Mouse (Mus musculus) frontal cortex, postnatal 25 days (tissue): ENCODE results near the gene F830045P16Rik.
"Not testable (repeated sequence)": the region's sequence is repeated elsewhere in the genome, so short reads cannot be mapped to it uniquely, and the experiment has no call there.

Experiments
- DNase-seq, 2 experiments: peaks; one replicate each; pipeline ENCODE4 v3.0.0; 2022; ENCODE audit warnings: low spot score in 2 of 2

Gene F830045P16Rik

DNA sequence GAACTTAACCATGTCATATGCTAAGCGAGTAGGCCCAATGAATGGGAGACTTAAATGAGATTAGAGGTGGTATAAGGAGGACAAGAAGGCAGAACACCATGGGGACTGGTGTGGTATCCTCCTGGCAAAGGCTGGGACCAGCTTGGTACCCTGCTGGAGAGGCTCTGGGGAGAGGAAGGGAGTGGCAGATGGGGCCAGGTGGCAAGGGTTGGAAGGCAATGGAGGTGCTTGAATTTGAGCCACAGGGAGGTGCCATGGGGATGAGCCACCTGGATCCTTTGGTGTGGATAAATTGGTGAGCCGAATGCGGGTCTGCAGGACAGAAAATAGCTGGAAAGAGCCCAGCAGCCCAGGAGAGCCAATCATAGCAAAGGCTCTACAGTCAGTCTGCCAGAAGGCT lies 8.5 kb upstream of the F830045P16Rik start:
- DNase-seq, result no peak

DNA sequence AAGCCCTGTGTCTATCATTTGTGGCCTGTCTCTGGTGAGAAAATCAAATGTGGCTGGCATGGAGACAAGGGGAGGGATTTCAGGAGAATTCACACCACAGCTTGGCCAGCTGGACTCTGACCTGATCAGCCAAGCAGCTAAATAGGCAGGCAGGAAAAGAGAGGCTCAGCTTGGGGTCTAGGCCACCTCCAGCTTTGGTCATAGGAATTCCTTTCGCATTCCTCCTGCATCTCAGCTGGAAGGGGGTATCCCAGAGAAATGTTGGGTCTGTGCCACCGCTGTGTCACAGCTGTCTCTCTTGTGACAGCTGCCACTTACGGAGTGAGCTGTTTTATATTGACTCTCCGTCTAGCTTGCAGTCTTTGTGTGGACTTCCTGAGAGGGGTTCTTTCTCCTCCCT lies 8.0 kb upstream of the F830045P16Rik start:
- no peak for DNase-seq

DNA sequence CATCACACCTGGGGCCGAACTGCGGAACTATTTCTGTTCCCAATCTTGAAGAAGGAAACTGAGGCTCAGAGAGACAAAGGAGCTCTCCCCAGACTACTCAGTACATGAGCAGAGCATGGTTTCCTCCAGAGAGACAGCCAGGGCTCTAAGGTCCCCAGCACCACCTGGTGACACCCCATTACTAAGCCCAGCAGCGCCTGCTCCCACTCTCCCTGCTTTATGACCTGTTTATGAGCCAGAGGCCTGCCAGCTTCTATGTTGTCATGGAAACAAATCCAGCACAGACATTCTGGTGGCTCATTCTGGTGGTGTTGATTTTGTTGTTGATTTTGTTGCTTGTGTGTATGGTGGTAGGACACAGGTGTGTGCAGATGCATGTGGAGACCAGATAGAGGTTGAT lies 3.6 kb upstream of the F830045P16Rik start:
- no peak for DNase-seq

DNA sequence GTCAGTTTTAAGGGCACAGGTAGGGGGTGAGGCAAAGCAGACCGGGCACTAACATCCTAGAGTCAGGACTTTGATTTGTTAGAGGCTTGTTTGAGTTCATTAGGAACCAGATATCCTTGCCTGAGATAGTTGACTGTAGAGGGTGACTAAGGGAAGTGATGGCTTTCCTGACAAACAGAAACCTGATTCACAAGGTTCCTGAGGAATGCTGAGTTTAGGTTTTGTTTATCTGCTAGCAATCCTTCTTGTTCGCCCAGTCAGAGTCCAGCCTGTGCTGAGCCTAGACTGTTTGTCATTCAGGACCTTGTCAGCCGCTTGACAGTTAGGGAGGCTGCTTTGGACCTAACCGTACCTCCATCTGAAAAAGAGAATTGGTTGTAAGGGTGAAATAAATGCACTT lies 2.8 kb upstream of the F830045P16Rik start:
- no peak for DNase-seq

DNA sequence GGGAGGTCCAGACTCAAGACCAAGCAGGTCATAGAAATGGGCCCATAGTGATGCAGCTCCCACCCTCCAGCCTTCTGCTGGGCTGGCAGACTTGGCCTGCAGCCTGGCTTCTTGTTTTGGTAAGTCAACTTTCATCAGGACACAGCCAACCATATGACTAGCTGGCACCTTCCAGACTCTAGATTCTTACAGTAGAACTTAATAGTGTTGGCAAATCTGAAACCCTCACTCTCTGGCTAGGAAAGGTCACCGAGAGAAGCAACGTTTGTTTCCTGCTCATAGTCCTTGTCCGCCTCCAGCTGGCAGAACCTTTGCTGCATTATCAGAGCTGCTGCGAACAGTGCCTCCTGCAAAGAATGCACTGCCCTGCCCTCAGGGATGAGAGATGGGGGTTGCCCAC lies 1.5 kb upstream of the F830045P16Rik start:
- no peak for DNase-seq

DNA sequence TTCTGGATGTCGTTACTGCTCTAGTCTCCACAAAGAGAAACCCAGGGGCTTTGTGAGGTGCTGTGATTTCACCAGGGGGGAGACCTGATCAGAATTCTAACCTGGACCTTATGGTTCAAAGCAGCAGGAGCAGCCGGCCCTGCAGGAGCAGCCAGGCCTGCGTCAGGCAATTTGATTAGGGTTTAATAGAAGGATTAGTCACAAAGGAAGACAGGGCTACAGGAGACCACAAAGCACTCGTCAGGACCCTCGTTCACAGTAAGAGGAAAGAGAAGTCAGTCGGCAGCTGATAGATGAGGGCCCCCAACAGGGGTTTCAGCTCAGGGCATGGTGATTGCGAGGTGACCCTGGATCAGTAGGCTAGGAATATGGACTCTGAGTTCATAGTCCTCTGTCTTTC lies 958 bp upstream of the F830045P16Rik start:
- no peak for DNase-seq

DNA sequence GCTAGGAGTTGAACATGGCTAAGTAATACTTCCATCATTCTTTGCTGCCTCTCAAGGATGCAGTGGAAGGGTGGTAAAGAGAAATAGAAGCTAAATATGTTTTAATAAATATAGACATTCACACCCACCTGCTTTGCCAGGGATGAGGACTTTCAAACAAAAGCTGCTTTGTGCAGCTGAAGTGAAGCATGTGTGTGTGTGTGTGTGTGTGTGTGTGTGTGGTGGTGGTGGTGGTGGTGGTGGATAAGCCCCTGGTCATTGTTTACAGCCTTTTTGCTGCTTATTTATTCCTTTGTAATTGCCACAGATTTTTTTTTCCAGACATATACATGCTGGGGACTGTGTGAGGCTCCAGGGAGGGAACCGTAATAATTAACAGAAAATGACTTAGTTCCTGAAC lies 524 bp upstream of the F830045P16Rik start:
- DNase-seq, result no peak

DNA sequence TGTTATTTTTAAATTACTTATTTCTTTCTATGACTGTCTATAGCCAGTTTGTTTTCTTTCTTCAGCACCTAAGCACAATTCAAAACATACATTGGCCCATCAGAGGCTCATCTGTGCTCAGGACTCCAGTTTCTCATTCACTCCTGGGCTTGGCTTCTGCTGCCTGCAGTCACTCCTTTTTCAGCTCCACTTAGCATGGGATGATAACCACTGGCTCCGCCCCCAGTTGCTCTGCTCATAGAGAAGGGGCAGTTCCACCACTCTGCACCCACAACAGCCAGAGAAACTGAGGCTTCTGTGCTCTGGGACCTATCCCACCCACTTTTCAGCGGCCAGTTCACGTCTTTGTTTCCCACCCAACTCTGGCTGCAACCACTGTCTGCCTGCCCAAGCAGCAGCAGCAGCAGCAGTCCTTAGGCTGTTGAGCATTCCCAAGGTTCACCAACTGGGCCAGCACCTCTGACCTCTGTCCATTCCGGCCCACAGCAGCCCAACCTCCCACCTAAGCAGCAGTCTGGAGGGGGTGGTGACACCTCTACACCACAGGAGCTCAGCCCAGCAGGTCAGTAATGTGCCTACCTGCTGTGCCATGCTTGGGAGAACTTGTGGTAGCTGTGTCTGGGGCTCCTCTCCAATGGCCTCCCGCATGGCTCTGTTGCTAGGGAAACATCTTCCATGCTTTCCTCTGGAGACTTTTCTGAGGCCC lies 1.4 kb downstream of the F830045P16Rik start:
- no peak for DNase-seq

DNA sequence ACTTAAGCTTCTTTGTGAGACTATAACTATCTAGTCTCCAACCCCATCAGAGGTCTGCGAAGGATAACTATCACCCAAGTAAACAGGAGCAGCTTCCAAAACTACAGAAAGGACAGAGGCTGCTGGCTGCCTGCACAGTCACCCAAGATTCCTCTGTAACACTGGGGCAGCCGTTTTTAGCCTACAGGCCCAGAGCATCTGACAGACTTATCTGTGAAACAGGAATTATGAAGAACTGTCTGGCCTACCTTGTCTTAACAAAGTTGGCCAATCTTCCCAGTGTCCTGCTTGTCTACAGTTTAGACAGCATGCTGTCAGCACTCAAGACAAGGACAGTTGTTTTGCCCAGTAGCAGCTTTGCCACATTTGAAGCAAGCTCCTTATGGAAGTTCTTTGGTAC lies 4.5 kb downstream of the F830045P16Rik start:
- DNase-seq, result no peak

DNA sequence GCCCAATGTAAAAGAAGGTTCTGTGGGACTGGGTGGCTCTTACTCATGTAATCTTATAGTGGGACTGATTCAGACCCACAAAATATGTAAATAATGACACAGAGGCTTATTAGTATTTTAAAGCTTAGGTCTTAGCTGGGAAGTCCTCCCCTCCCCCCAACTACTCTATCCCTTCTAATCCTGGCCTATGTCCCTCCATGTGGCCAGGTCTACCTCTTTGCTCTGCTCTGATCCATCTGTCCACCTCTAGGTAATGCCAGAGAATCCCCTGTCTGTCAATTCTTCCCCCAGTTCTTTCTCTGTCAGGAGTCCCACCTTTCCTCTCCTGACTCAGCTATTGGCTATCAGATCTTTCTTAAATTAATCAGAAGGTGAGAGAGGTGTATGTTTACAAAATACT lies 5.3 kb downstream of the F830045P16Rik start:
- no peak for DNase-seq

DNA sequence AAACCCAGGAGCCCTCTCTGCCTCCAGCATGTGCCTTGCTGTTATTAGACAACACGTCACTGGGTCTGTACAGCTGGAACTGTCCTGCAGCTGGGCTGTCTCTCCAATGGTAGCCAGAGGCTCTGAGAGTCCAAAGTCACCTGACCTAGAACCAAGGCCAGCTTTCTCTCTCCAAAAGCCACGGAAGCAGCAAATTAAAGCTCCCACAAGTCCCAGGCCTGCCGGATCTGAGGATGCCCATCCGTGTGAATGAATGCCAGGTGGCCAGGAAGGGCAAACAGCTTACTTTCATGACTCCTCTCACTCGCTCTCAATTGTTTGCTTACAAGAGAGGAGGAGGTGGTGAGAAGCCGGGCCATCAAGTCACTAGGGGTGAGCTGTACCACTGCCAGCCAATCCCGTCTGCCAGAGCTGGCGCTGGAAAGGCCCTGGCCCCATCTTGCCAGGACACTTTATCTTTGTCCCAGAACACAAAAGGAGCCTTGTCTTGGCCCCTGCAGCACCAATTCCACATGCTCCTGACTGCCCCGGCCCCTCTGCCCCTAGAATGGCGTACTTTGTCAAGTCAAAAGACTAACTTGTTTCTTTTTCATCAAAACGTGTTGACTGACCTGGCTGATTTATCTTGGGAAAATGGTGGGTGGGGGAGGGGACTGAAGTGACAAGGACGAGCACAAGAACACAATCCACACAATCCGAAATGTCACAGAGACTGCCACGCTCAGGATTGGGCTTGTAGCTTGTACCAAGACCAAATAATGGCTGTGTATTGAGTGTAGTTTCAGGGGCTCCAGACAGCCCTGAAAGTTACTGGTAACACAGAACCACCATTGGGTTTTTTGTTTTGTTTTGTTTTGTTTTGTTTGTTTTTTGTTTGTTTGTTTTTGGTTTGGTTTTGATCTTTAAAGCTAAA lies 6.8 kb downstream of the F830045P16Rik start:
- no peak for DNase-seq

DNA sequence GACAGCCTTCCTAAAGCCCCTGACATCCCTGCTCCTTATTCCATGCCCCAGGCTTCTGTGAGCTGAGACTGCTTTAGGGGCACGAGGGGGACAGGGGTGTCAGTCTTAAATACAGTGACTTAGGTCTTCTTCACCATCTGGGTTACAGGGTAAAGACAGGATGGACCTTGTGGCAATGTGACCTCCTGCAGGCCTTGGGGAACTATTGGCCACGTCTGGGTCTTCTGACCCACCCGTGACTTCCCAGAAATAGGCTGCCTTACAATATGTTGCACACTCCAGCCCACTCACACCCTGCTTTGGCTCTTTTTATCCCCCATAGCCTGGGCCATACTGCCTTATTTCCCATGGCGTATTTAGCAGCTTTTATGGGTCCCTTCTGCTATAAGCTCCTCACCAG lies 8.5 kb downstream of the F830045P16Rik start:
- no peak for DNase-seq

DNA sequence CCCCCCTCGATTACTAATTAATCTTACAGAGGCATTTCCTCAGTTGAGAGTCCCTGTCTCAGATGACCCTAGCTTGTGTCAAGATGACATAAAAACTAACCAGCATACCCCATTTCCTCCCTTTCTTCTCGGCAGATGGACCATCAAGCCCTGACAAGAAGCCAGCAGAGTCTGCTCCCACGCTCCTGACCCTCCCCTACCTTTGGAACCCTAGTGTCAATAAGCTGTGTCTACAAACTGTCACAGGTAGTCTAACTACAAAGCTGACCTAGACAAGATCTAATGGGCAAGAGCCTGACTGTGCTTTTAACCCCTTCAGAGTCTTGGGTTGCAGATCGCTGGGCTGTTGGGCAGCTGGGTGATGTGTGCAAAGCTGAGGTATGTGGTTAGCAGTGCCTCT lies 10.1 kb downstream of the F830045P16Rik start:
- DNase-seq, result no peak

DNA sequence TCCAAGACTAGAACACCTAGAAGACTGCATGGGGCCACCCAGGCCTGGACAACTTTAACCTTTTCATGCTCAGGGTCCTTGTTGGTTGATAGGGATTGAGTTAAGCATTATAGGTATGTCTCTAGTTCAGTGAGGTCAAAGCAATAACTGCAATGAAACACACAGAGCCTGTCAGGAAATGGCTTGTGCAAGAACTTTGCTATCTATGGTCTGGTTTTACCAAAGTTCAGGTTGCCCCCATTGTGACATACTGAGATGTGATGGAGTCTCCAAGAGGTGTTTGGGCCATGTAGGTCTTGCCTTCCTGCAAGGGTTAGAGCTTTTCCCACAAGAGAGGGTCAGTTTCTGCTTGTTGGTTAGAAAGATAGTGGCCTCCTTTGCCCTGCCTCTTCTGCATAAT lies 10.8 kb downstream of the F830045P16Rik start:
- DNase-seq, result no peak

DNA sequence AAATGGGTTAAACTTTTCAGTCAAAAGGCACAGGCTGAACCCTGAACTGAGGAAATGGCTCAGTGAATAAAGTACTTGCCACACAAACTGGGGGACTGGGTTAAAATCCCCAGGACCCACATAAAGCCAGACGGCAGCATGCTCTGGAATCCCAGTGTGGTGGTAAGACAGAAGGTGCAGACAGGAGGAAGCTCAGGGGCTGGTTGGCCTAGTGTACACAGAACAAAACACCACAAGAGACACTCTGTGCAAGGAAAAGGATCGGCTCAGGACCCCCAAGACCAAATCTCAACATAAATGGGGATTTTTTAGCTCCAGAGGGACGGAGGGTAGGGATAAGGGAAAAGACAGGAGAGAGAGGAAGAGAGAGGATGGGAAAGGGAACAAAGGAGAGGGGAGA lies 17.9 kb downstream of the F830045P16Rik start:
- DNase-seq, result no peak

DNA sequence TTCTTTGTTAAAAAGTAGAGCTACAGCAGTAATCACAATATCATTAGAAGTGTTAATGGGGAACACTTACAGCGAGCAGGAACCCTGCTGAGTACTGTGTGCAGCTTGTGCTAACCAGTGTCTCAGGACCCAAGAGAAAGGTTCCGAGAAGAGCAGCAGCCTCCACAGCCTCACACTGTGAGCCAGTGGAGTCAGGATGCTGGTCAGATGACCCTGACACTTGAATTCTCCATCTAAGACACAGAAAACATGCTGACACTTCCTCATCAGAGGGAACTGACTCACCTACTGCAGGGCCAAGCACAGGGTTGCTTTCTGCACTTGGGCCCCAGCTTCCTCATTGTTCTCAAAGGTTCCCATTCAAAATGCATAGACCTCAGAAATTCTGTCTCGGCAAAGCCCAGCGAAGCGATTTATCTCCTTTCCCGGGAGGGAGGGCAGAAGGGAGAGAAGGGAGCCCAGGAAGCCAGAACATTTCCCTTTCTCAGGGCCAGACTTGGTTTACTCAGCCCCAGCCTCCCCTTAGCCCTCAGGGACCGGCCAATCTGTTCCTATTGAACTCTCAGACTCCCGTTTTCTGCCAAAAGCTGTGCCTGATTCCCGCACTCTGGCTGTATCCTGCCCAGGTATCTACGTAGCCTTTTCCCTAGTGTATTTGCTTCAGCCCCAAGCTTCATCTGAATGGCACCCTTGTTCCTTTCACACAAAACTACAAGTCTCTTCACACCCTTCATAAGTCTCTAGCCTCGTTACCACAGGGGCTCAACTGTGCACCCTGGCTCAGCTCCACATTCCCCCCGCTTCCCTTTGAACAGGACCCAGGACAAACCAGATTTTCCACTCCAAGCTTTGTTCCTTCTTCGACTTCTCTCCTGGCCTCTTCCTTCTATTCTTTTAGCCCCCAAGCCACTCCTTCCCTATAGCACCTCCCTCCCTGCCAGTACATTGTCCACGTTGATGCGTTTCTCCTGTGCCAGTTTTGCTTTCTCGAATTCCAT lies 21.2 kb downstream of the F830045P16Rik start:
- DNase-seq, result no peak

DNA sequence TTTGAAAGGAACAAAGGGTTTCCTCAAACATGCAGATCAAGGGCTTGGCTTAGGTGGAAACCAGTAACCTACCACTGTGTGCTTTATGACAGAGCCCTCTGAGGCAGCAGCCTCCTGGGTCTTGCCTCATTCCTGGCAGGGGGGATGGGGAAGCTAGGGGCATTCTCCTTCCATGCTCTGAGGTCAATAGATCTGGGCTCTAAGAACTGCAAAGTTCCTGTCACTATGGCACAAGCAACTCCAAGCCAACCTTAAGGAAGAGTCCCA lies 22.1 kb downstream of the F830045P16Rik start:
- DNase-seq, result no peak

DNA sequence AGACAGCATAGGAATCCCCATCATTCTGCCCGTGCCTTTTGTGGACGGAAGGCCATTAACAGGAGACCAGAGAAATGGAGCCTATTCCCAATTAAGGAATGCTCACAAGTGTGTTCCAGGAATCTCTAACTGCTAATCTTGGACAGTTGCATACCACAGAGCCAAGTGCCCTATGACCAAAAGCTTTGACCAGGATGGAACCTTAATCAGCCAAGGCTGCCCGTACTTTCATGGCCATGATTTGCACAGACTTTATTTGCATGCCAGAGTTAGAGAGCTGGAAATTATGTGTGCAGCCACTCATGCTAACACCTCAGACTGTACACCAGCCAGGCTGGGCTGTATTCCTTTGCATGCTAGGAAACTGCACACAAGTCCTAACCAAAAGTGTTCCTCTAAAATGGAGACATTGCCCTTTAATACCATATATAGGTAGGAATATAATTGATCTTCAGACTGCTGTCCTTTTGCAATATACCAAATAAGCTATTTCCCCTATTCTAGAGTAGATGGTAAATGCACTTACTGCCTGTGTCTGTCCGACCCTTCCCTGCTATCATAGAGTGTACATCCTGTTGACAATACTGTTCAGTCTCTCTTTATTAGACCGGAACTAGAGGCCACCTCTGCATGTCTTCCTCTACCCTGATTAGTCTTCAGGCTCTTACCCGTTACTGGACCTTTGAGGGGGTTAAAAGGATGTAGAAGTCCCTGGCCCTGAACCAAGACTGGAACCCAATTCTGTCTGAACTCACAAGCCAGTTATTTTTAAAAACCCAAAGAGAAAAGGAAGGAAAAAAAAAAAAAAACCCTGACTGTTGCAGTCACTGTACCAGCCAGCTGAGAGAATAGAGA lies 22.6 kb downstream of the F830045P16Rik start:
- DNase-seq, result no peak

DNA sequence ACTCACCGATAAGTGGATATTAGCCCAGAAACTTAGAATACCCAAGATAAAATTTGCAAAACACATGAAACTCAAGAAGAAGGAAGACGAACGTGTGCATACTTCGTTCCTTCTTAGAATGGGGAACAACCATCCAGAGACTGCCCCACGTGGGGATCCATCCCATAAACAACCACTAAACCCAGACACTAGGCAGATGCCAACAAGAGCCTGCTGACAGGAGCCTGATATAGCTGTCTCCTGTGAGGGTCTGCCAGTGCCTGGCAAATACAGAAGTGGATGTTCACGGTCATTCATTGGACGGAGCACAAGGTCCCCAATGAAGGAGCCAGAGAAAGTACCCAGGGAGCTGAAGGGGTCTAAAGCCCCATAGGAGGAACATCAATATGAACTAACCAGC lies 24.3 kb downstream of the F830045P16Rik start:
- DNase-seq, result not testable (repeated sequence)

DNA sequence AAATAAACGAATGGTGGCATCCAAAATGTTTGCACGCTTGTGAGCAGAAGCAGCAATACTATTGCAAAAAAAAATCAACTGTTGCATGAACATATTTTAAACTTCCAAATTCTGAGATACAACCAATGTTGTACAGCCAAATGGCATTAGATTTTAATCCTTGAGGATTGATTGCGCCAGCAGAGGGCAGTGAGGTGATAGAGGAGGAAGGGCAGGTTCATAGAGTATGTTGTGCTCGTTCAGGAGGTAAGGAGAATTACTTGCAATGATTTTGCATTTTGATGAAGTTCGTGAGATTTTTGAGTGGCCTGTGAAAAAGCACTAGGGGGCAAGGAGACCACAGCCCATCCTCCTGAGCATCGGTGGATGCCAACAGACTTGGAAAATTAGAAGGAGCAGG lies 33.8 kb downstream of the F830045P16Rik start:
- DNase-seq, result peak; percentile 37 to 61
